Comparison of ENCODE assay signal across 9 mouse cellular contexts in genomic region chr5:43663531-43663930, GRCm38 (mm10). TPM values are rescaled to one million over a fixed set of nuclear protein-coding genes. Genes with fewer than 3 reads are reported as not detected.
DNase-seq lines count a peak whose midpoint lies in the region; ATAC-seq and TF ChIP-seq lines count a peak whose summit lies in the region.
"Had no signal": no experiment of that assay in that cellular context is flagged by ENCODE, and none has a peak within 500 bp of the region (broad histone marks: within the 10 kb centered on the region; RNA-seq: fewer than 3 reads in every experiment).

No protein-coding gene starts in this region.

- no peaks in the 10 kb centered on the region for H3K9me3 ChIP-seq in lung, embryonic 14.5 days (ENCODE audit: low read depth, low read length)
- no peaks in the 10 kb centered on the region for H3K9me3 ChIP-seq in heart, postnatal 0 days (replicated peaks; ENCODE audit: control insufficient read depth, low read length)
- H3K9me3 ChIP-seq in limb, embryonic 11.5 days (ENCODE audit: control insufficient read depth, low read length): no peaks in the 10 kb centered on the region
- H3K9me3 ChIP-seq in neural tube, embryonic 15.5 days (replicated peaks): no peaks in the 10 kb centered on the region

- H3K36me3 ChIP-seq in lung, embryonic 14.5 days (ENCODE audit: insufficient read depth): no peaks in the 10 kb centered on the region
- H3K36me3 ChIP-seq in heart, postnatal 0 days (replicated peaks; ENCODE audit: control insufficient read depth, insufficient read depth, low read length): no peaks in the 10 kb centered on the region
- no peaks in the 10 kb centered on the region for H3K36me3 ChIP-seq in limb, embryonic 11.5 days (ENCODE audit: control insufficient read depth, insufficient read depth, low read length)
- no peaks in the 10 kb centered on the region for H3K36me3 ChIP-seq in neural tube, embryonic 15.5 days

- peak overlapping the region; percentile 48 for H3K4me3 ChIP-seq in lung, embryonic 14.5 days (ENCODE audit: low read depth, low read length)
- peak overlapping the region; percentile 62 for H3K4me3 ChIP-seq in heart, postnatal 0 days (ENCODE audit: low read depth, low read length)
- H3K4me3 ChIP-seq in limb, embryonic 11.5 days (ENCODE audit: low read depth, low read length): no peak overlapping the region
- no peak overlapping the region for H3K4me3 ChIP-seq in neural tube, embryonic 15.5 days (replicated peaks)

- no peak for TF ChIP-seq EP300 in heart, postnatal 0 days (IDR thresholded peaks at IDR 0.05; ENCODE audit: low read depth)

- peak overlapping the region; percentile 75 for H3K27ac ChIP-seq in lung, embryonic 14.5 days (ENCODE audit: low read depth)
- peak overlapping the region; percentile 95 for H3K27ac ChIP-seq in heart, postnatal 0 days (ENCODE audit: low read depth)
- 0 out of 2 replicates have a peak overlapping the region, but pooled peaks have one; percentile 39 for H3K27ac ChIP-seq in limb, embryonic 11.5 days (replicated peaks; ENCODE audit: low read depth, low read length)
- H3K27ac ChIP-seq in neural tube, embryonic 15.5 days (replicated peaks): no peak overlapping the region

- TF ChIP-seq CTCF in lung, embryonic 14.5 days (IDR thresholded peaks at IDR 0.05; ENCODE audit: low read depth): no peak
- TF ChIP-seq CTCF in heart, postnatal 0 days (IDR thresholded peaks at IDR 0.05; ENCODE audit: low read depth): no peak

- H3K27me3 ChIP-seq in lung, embryonic 14.5 days (ENCODE audit: insufficient read depth, low read length): no peaks in the 10 kb centered on the region
- no peaks in the 10 kb centered on the region for H3K27me3 ChIP-seq in heart, postnatal 0 days (ENCODE audit: control insufficient read depth, insufficient read depth, low read length)
- no peaks in the 10 kb centered on the region for H3K27me3 ChIP-seq in limb, embryonic 11.5 days (ENCODE audit: control insufficient read depth, insufficient read depth, low read length)
- no peaks in the 10 kb centered on the region for H3K27me3 ChIP-seq in neural tube, embryonic 15.5 days (replicated peaks)

- H3K4me1 ChIP-seq in lung, embryonic 14.5 days (ENCODE audit: insufficient read depth): peaks cover 17% of the 10 kb centered on the region
- peaks cover 29% of the 10 kb centered on the region for H3K4me1 ChIP-seq in heart, postnatal 0 days (ENCODE audit: control insufficient read depth, insufficient read depth)
- H3K4me1 ChIP-seq in limb, embryonic 11.5 days (ENCODE audit: control insufficient read depth, insufficient read depth, low read length): peaks cover 4% of the 10 kb centered on the region; the same call in 1 of the 2 replicates
- H3K4me1 ChIP-seq in neural tube, embryonic 15.5 days: peaks cover 34% of the 10 kb centered on the region

- H3K9ac ChIP-seq in lung, embryonic 14.5 days: peak overlapping the region; percentile 63; the same call in 1 of the 2 replicates
- H3K9ac ChIP-seq in heart, postnatal 0 days (replicated peaks; ENCODE audit: low read depth, low read length): peak overlapping the region; percentile 58; the same call in 1 of the 2 replicates
- no peak overlapping the region for H3K9ac ChIP-seq in limb, embryonic 11.5 days (ENCODE audit: low read length)
- H3K9ac ChIP-seq in neural tube, embryonic 15.5 days (replicated peaks): no peak overlapping the region

- peak; percentile 30 for DNase-seq in lung, embryonic 14.5 days
- no peak for DNase-seq in lung, postnatal 14 days
- DNase-seq in heart, postnatal 0 days (ENCODE audit: low spot score): no peak
- DNase-seq in limb, embryonic 11.5 days (ENCODE audit: low spot score): no peak
- no peak for DNase-seq in left cerebral cortex, adult 18-20 months (ENCODE audit: low spot score in 2 of 2)
- no peak for DNase-seq in thymus, postnatal 36 days
- no peak for DNase-seq in frontal cortex, postnatal 14 days (ENCODE audit: low spot score in 2 of 2)
- DNase-seq: cerebellum, postnatal 36 days had no signal

- H3K4me2 ChIP-seq in lung, embryonic 14.5 days: peak overlapping the region; percentile 69
- peak overlapping the region; percentile 64 for H3K4me2 ChIP-seq in heart, postnatal 0 days (ENCODE audit: low read depth, low read length)
- peak overlapping the region; percentile 27; the same call in 1 of the 2 replicates for H3K4me2 ChIP-seq in limb, embryonic 11.5 days (ENCODE audit: low read depth, severe bottlenecking)
- H3K4me2 ChIP-seq in neural tube, embryonic 15.5 days: peak overlapping the region; percentile 58

- 17% methylated on average over 6 of the region's 6 CpGs for WGBS in lung, embryonic 14.5 days
- WGBS in heart, postnatal 0 days: 36% methylated on average over 6 of the region's 6 CpGs
- WGBS in limb, embryonic 11.5 days: 57% methylated on average over 6 of the region's 6 CpGs
- WGBS in neural tube, embryonic 15.5 days: 64% methylated on average over 6 of the region's 6 CpGs

- peak; percentile 22; the same call in 1 of the 2 replicates for ATAC-seq in lung, embryonic 14.5 days (ENCODE audit: insufficient read depth)
- ATAC-seq in heart, postnatal 0 days (ENCODE audit: insufficient read depth, low read depth): no peak
- no peak for ATAC-seq in limb, embryonic 11.5 days (ENCODE audit: insufficient number of reproducible peaks, low FRiP score, low TSS enrichment, low read depth)
- ATAC-seq in neural tube, embryonic 15.5 days (ENCODE audit: low FRiP score): no peak

RNA-seq across cellular contexts. Expression of gene Cc2d2a, which starts 1.4 kb away (rescaled TPM):
- polyA plus RNA-seq in lung, embryonic 14.5 days (2014; fragmentation: Nextera tagmentation; extraction: Ambion mirVana): 14.4 and 15.1 TPM in 2 replicates
- total RNA-seq in heart, postnatal 0 days (2014; rRNA removed; ENCODE audit: low replicate concordance): 3.1 and 4.0 TPM in 2 replicates
- 6.4 and 6.6 TPM in 2 replicates for polyA plus RNA-seq in heart, postnatal 0 days (2015; fragmentation: Nextera tagmentation; extraction: Ambion mirVana)
- polyA plus RNA-seq in limb, embryonic 11.5 days (2014; fragmentation: Nextera tagmentation; extraction: Ambion mirVana): 8.2 and 9.3 TPM in 2 replicates
- 7.6 and 8.4 TPM in 2 replicates for polyA plus RNA-seq in neural tube, embryonic 15.5 days (2015; fragmentation: Nextera tagmentation; extraction: Ambion mirVana)
- total RNA-seq in left cerebral cortex, adult 18-20 months (2021): 10 to 100 TPM; 14.1 to 19.3 TPM

Comparison
In these comparisons a context has a peak if more than half of its experiments do, and no peak if none do; other contexts are left out.
1. H3K4me3 ChIP-seq: peak in lung, embryonic 14.5 days (single experiment) and heart, postnatal 0 days (single experiment); none in limb, embryonic 11.5 days (single experiment) and neural tube, embryonic 15.5 days (single experiment).
2. H3K9ac ChIP-seq: peak in lung, embryonic 14.5 days (single experiment) and heart, postnatal 0 days (single experiment); none in limb, embryonic 11.5 days (single experiment) and neural tube, embryonic 15.5 days (single experiment).
3. Peak in every context shown above with its lines, with median percentiles within 50 percentile points of each other: H3K4me2 ChIP-seq.